Mouse (Mus musculus) central nervous system, embryonic 14 days (tissue): ENCODE measurements around the gene Actn3. TPM values are rescaled to one million over a fixed set of nuclear protein-coding genes. Genes with fewer than 3 reads are reported as not detected.

Source experiments
- polyA plus RNA-seq: library from polyadenylated mRNA; depleted of rRNA; stranded (reverse); fragments of >200 nt; gene quantifications from 2 replicates; pipeline ENCODE4 v1.2.3, GENCODE M21; 2012; rRNA removed

Actn3 gene
- 1.3 and 2.9 TPM in 2 replicates for polyA plus RNA-seq

DNA sequence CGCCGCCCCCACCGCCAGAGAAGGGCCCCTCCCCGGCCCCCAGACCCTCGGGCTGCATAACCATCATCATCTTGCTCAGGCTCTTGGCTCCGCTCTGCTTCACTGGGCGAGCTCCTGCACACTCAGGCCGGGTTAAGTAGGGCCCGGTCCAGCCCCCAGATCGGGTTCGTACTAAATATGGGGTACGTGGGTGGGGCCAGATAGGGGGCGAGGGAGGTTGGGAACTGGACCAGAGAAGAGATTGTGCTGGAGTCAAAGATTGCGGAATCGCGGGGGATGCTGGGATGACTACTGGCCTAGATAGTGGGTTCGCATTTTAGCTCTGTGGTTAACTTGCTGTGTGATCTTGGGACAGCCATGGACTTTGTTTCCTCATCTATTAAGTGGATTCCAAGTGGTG, at the start of gene Actn3:
TSS of gene Actn3 (minus strand) at position 125 of the 400 bp plus-strand sequence.

GRCm38 (mm10) chr19:4905979-4906794, 28.5 kb upstream of the Actn3 start, which contains the start of gene Bbs1:
Gene Bbs1, minus strand, starts transcription at chr19:4906628.

DNA sequence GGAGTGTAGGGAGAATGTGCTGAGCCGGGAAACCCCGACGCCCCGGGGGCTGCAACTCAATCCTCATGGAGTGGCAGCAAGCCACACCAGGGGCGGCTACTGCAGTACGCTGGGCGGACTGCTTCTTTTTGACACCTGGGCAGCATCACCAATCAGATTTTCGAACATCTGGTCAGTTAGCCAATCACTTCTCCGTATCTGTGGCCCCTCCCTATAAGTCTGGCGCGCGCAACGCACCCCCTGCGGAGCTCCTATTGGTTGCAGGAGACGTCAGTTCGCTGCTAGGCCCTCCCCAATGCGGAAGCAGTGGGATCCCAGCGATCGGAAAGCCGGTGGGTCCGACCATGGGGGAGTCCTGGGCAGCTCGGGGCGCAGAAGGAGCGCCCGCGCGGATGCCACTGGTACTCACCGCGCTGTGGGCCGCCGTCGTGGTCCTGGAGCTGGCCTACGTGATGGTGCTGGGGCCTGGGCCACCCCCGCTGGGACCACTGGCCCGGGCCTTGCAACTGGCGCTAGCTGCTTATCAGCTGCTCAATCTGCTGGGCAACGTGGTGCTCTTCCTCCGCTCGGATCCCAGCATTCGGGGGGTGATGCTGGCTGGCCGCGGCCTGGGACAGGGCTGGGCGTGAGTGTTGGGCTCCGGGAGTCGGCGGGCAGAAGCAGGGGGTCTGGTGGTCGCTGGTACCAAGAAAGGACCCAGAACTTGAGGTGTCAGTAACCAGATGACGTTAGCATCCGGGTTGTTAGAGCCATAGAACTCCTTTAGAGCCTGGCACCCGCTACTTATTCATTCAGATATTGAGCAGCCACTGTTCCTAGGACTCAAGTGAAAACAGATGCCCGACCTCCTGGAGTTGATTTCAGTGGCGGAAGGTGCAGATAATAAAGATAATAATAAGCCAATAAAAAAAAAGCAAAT, 955 bp upstream of the Actn3 start, which contains the start of gene Zdhhc24:
TSS of gene Zdhhc24 (plus strand) at position 264 of the 919 bp plus-strand sequence.

GRCm38 (mm10) chr19:4854552-4855469, 22.9 kb downstream of the Actn3 start, which contains the start of gene Ctsf:
Gene Ctsf, plus strand, starts transcription at chr19:4855130.

DNA sequence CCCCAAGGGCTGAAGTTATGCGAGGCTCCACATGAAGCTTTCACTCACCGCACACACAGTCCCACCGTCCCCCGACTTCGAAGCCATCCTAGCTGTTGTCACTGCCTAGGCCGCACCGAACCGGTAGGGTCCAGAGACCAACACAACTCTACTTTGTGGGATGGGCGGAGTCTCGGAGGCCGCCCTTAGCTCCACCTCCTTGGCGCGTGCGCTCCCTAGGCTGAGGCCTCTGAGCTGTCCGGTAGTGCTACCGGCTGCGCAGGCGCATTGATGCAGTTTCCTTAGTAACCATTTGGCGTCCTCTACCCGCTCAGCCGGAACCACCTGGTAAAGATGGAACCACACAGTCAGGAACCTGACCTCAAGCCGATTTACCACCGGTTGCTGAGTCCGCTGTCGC, 38.6 kb downstream of the Actn3 start, which contains the start of the genes Ccs and Ccdc87:
TSS of gene Ccs (minus strand) at position 184 of the 400 bp plus-strand sequence.
TSS of gene Ccdc87 (plus strand) at position 218 of the 400 bp plus-strand sequence.

Other genes starting within 250 kb of the Actn3 start
- gene Gm960, start 179.2 kb downstream of the Actn3 start, polyA plus RNA-seq, result 4.1 and 4.2 TPM in 2 replicates
- gene Sptbn2, start 166.7 kb downstream of the Actn3 start, polyA plus RNA-seq, result 33.1 and 35.5 TPM in 2 replicates
- 89.3 and 101 TPM in 2 replicates for gene Rbm4b, start 121.4 kb downstream of the Actn3 start, polyA plus RNA-seq
- 150 and 168 TPM in 2 replicates for gene Rbm4, start 84.0 kb downstream of the Actn3 start, polyA plus RNA-seq
- 17.5 and 26.3 TPM in 2 replicates for gene Gm21992, start 66.3 kb downstream of the Actn3 start, polyA plus RNA-seq
- gene Rbm14, start 66.3 kb downstream of the Actn3 start, polyA plus RNA-seq, result 59.1 and 61.9 TPM in 2 replicates
- gene Ccs, start 38.6 kb downstream of the Actn3 start, polyA plus RNA-seq, result 44.2 and 54.2 TPM in 2 replicates
- gene Ccdc87, start 38.5 kb downstream of the Actn3 start, polyA plus RNA-seq, result 0.28 and 0.48 TPM in 2 replicates
- gene Ctsf, start 22.8 kb downstream of the Actn3 start, polyA plus RNA-seq, result 58.6 and 72.9 TPM in 2 replicates
- 33.2 and 34.5 TPM in 2 replicates for gene Zdhhc24, start 759 bp upstream of the Actn3 start, polyA plus RNA-seq
- gene Bbs1, start 28.7 kb upstream of the Actn3 start, polyA plus RNA-seq, result 18.7 and 18.8 TPM in 2 replicates
- 110 and 111 TPM in 2 replicates for gene Dpp3, start 50.4 kb upstream of the Actn3 start, polyA plus RNA-seq
- gene Peli3, start 65.2 kb upstream of the Actn3 start, polyA plus RNA-seq, result 8.6 and 9.1 TPM in 2 replicates
- gene Mrpl11, start 84.2 kb upstream of the Actn3 start, polyA plus RNA-seq, result 86.3 and 93.6 TPM in 2 replicates
- 4.5 and 4.8 TPM in 2 replicates for gene Npas4, start 112.4 kb upstream of the Actn3 start, polyA plus RNA-seq
- 22.4 and 26.9 TPM in 2 replicates for gene Slc29a2, start 146.0 kb upstream of the Actn3 start, polyA plus RNA-seq
- 34.8 and 39.6 TPM in 2 replicates for gene B4gat1, start 160.9 kb upstream of the Actn3 start, polyA plus RNA-seq
- 2.7 and 3.4 TPM in 2 replicates for gene AC124502.3, start 161.0 kb upstream of the Actn3 start, polyA plus RNA-seq
- 41.3 and 46.9 TPM in 2 replicates for gene Brms1, start 163.4 kb upstream of the Actn3 start, polyA plus RNA-seq
- 3.0 and 3.7 TPM in 2 replicates for gene Rin1, start 172.6 kb upstream of the Actn3 start, polyA plus RNA-seq
- gene Cd248, start 190.2 kb upstream of the Actn3 start, polyA plus RNA-seq, result 18.0 and 35.0 TPM in 2 replicates
- 6.5 and 8.1 TPM in 2 replicates for gene Tmem151a, start 207.6 kb upstream of the Actn3 start, polyA plus RNA-seq
- gene Yif1a, start 210.6 kb upstream of the Actn3 start, polyA plus RNA-seq, result 65.4 and 72.8 TPM in 2 replicates
- gene Cnih2, start 220.6 kb upstream of the Actn3 start, polyA plus RNA-seq, result 313 and 334 TPM in 2 replicates
- 175 and 180 TPM in 2 replicates for gene Rab1b, start 229.2 kb upstream of the Actn3 start, polyA plus RNA-seq
- 109 and 115 TPM in 2 replicates for gene Klc2, start 240.7 kb upstream of the Actn3 start, polyA plus RNA-seq